Mouse (Mus musculus) C2C12 (cell line): ENCODE data around the gene Gm49322. TPM values are rescaled to one million over a fixed set of nuclear protein-coding genes. Genes with fewer than 3 reads are reported as not detected.

Experiments
- H3K27me3 ChIP-seq: one replicate; pipeline ENCODE4 v1.6.1; 2011; ENCODE audit not compliant: control insufficient read depth, insufficient read depth, insufficient read length
- H3K36me3 ChIP-seq: one replicate; pipeline ENCODE4 v1.6.1; 2011; ENCODE audit not compliant: control insufficient read depth, insufficient read depth
- H3K4me3 ChIP-seq: one replicate; pipeline ENCODE4 v1.5.1; 2011; ENCODE audit warnings: mild to moderate bottlenecking, control low read depth; ENCODE audit not compliant: poor library complexity, insufficient read depth, severe bottlenecking
- H3K79me2 ChIP-seq: one replicate; pipeline ENCODE4 v1.6.1; 2011; ENCODE audit not compliant: control insufficient read depth, insufficient read depth
- H3K79me3 ChIP-seq: one replicate; pipeline ENCODE4 v1.6.1; 2011; ENCODE audit warnings: low read depth, control low read depth
- H3ac ChIP-seq: one replicate; pipeline ENCODE3; 2011; ENCODE audit warnings: low read depth; ENCODE audit not compliant: control insufficient read depth, insufficient read length
- CEBPB ChIP-seq: IDR thresholded peaks from one replicate; pipeline ENCODE4 v1.6.1; 2011; ENCODE audit warnings: low read depth, mild to moderate bottlenecking, control low read depth, moderate library complexity
- CTCF ChIP-seq: IDR thresholded peaks from one replicate; pipeline ENCODE4 v1.5.1; 2011; ENCODE audit not compliant: control insufficient read depth, insufficient read depth, insufficient read length
- FOSL1 ChIP-seq: IDR thresholded peaks from one replicate; pipeline ENCODE4 v1.8.0; 2011; ENCODE audit warnings: mild to moderate bottlenecking, low read length; ENCODE audit not compliant: poor library complexity, insufficient read depth, severe bottlenecking
- MAX ChIP-seq: IDR thresholded peaks from one replicate; pipeline ENCODE4 v1.6.1; 2011; ENCODE audit warnings: mild to moderate bottlenecking, control low read depth
- MYOD1 ChIP-seq: IDR thresholded peaks from one replicate; pipeline ENCODE4 v1.6.1; 2011; ENCODE audit warnings: low read depth; ENCODE audit not compliant: control insufficient read depth, insufficient read length
- MYOG ChIP-seq: IDR thresholded peaks from one replicate; pipeline ENCODE4 v1.6.1; 2011; ENCODE audit not compliant: control insufficient read depth, insufficient read length; ENCODE audit errors: extremely low read depth
- USF1 ChIP-seq: IDR thresholded peaks from one replicate; pipeline ENCODE4 v1.6.1; 2011; ENCODE audit warnings: low read depth, mild to moderate bottlenecking, control low read depth, moderate library complexity
- polyA plus RNA-seq: library from polyadenylated mRNA; unstranded; fragments of >200 nt; fragmentation: generic; extraction: Trizol; gene quantifications from one replicate; pipeline ENCODE4 v1.2.1, GENCODE M21; 2012; ENCODE audit warnings: missing spikeins

Gm49322 gene
- polyA plus RNA-seq, 1 experiment, result 1.0 TPM

DNA sequence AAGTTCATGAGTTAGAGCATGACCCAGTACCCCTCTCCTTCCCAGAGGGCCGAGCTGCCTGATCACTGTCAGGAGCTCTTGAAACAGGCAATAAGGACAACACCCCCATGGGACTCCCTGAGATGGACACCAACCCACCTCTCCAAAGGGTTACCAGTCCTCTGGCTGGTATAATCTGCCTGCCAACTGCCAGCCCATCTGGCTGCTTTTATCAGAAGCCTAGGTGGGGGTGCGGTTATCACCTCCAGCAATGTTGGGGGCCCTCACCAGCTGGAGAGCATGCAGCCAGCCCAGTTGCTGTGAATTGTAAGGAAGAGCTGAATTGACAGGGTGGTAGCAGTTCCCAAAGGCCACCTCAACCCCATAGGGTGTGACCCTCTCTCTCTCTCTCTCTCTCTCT, 33.3 kb upstream of the Gm49322 start:
- TF ChIP-seq MYOD1 (no peak), FOSL1 (no peak), CEBPB (no peak), CTCF (no peak), USF1 (no peak), MYOG (no peak), MAX (no peak)
- Histone ChIP-seq H3K36me3 (peaks cover 11% of the 10 kb centered on the region), H3K4me3 (no peak overlapping the region), H3K27me3 (no peaks in the 10 kb centered on the region), H3ac (no peak overlapping the region), H3K79me2 (peaks cover 88% of the 10 kb centered on the region), H3K79me3 (peaks cover 70% of the 10 kb centered on the region)

DNA sequence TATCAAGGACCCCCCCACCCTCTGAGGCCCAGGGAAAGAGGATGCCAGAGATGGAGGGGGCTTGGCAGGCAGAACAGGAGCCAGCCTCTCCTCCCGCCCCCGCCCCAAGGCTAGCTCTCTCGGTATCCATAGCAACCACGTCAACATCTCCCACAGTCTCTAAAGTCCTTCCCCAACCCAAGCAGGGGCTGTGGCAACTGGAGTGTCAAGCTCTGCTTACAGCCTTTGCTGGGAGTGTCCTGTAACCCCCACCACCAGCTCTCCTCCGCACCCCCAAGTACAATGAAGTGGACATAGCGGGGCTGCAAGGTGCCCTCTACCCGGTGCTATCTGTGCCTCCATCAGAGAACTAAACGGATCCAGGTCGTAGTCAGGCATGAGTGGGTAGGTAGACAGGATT, 31.9 kb upstream of the Gm49322 start:
- Histone ChIP-seq H3K4me3 (no peak overlapping the region), H3K27me3 (no peaks in the 10 kb centered on the region), H3K79me3 (peaks cover 70% of the 10 kb centered on the region), H3K36me3 (peaks cover 7% of the 10 kb centered on the region), H3ac (no peak overlapping the region), H3K79me2 (peaks cover 81% of the 10 kb centered on the region)
- TF ChIP-seq CEBPB (no peak), FOSL1 (no peak), MAX (no peak), USF1 (no peak), CTCF (no peak), MYOD1 (no peak), MYOG (no peak)

DNA sequence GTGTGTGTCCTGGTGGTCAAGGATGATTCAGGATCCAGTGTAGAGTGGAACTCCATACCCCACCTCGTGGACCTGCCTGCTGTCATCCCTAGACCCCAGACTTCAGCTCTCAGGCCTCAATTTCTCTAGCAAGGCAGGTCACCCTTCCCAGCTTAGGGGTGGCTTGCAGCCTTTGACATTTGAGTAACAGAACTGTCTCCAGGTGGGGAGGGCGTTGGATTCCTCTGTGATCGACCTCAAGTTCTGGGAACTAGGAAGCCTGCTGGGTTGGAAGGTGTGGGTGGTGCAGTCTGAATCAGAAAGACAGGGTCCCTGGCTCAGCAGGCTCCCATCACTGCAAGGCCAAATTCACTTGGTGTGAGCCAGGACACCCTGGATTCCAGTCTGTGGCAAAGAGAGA, 30.9 kb upstream of the Gm49322 start:
- peaks cover 65% of the 10 kb centered on the region for H3K79me3 ChIP-seq
- no peak overlapping the region for H3K4me3 ChIP-seq
- H3K79me2 ChIP-seq, result peaks cover 72% of the 10 kb centered on the region
- peaks cover 7% of the 10 kb centered on the region for H3K36me3 ChIP-seq
- no peaks in the 10 kb centered on the region for H3K27me3 ChIP-seq
- no peak overlapping the region for H3ac ChIP-seq
- TF ChIP-seq MAX, result no peak
- TF ChIP-seq MYOD1, result no peak
- no peak for TF ChIP-seq CTCF
- TF ChIP-seq USF1, result no peak
- no peak for TF ChIP-seq FOSL1
- no peak for TF ChIP-seq MYOG

DNA sequence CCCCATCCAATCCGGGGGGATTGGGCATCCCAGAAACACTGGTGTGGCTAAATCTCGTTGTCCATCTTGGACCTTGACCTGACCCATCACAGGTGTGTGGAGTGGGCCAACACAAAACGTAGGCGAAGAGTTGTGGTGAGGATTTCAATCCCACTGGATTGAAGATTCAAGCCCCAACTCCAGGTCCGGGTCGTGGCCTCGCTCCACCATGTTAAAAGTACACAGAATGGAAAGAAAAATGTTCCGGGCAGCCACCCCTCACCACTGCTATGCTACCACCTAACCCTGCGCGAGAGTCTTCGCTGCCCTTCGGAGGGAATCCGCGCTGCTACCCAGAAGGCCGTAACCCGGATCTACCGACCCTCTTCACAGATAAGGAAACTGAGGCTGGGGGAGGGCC, 29.9 kb upstream of the Gm49322 start:
- Histone ChIP-seq H3K27me3 (no peaks in the 10 kb centered on the region), H3K79me2 (peaks cover 62% of the 10 kb centered on the region), H3K79me3 (peaks cover 55% of the 10 kb centered on the region), H3K36me3 (peaks cover 7% of the 10 kb centered on the region), H3ac (peak overlapping the region; percentile 98), H3K4me3 (peak overlapping the region; percentile 87)
- TF ChIP-seq MYOD1 (no peak), CTCF (no peak), FOSL1 (no peak), USF1 (no peak), MYOG (no peak), MAX (no peak), CEBPB (no peak)

DNA sequence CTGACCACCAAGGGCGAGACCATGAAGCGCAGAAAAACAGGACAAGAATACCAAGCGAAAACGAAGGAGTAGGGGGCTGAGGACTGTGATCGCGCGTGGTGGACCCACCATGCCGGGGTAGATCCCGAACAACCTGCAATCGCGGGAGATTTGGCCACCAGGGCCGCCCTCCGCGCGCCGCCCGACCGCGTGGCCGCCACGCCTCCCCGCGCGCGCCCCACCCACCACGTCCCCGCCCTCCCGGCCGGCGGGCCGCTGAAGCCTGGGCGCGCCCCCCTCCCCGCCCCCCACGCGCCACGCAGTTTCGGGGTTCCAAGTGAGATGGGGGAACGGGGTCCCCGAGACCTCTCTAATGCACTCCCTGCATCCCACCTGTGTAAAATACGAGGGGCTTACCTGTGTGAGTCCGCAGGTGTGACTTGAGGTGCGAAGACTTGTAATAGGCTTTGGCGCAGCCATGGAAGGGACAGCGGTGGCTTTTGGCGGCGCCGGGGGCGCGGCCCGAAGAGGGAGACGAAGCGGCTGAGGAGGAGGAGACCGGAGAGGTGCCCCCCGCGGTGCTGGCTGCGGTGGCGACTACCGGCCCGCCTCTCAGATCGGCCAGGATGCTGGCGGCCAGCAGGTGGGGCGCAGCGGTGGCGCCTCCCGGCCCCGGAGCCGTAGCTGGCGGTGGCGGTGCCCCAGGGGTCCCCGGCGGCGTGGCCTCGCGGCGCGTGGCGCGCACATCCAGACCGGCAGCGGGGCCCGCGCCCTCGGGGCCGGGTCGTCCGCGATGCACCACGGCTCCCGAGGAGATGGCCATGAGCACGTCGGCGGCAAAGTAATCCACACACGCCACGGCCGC, 29.2 kb upstream of the Gm49322 start:
- peaks cover 7% of the 10 kb centered on the region for H3K36me3 ChIP-seq
- peak overlapping the region; percentile 87 for H3K4me3 ChIP-seq
- H3K79me3 ChIP-seq, result peaks cover 49% of the 10 kb centered on the region
- peak overlapping the region; percentile 98 for H3ac ChIP-seq
- H3K27me3 ChIP-seq, result no peaks in the 10 kb centered on the region
- no peak for TF ChIP-seq MYOD1
- no peak for TF ChIP-seq USF1
- peak; percentile 33 for TF ChIP-seq MAX
- peaks cover 55% of the 10 kb centered on the region for H3K79me2 ChIP-seq
